ENCODE assay signal across 9 mouse cellular contexts in genomic region chr15:27477630-27478029, GRCm38 (mm10). TPM values are rescaled to one million over a fixed set of nuclear protein-coding genes. Genes with fewer than 3 reads are reported as not detected.
DNase-seq lines count a peak whose midpoint lies in the region; ATAC-seq lines count a peak whose summit lies in the region.
"Had no signal": no experiment of that assay in that cellular context is flagged by ENCODE, and none has a peak within 500 bp of the region (broad histone marks: within the 10 kb centered on the region; RNA-seq: fewer than 3 reads in every experiment).

No protein-coding gene starts in this region.

- H3K27me3 ChIP-seq in kidney, embryonic 16.5 days (ENCODE audit: insufficient read depth, low read length): no peaks in the 10 kb centered on the region
- H3K27me3 ChIP-seq: limb, embryonic 13.5 days had no signal

- 0 out of 2 replicates have a peak, but pooled peaks cover 8% of the 10 kb centered on the region for H3K4me1 ChIP-seq in kidney, embryonic 16.5 days (ENCODE audit: insufficient read depth, low read length)
- H3K4me1 ChIP-seq: limb, embryonic 13.5 days had no signal

- peak; percentile 60 for ATAC-seq in monocyte, adult 5-6 weeks (replicated peaks; ENCODE audit: insufficient number of reproducible peaks, low FRiP score, low TSS enrichment, poor library complexity, severe bottlenecking)
- ATAC-seq in kidney, embryonic 16.5 days (ENCODE audit: low FRiP score, low TSS enrichment): no peak; the same call in 1 of the 2 replicates

- WGBS in kidney, embryonic 16.5 days: 84% methylated on average over 7 of the region's 7 CpGs

- peak; percentile 70 for DNase-seq in gastrocnemius, adult 18-20 months (ENCODE audit: low spot score)
- no peak for DNase-seq in gastrocnemius, postnatal 4 days (ENCODE audit: low spot score in 2 of 2)
- DNase-seq in adrenal gland, adult 18-20 months (ENCODE audit: low spot score in 2 of 2): peak; percentile 16 to 28
- peak; percentile 69 for DNase-seq in liver
- no peak for DNase-seq in thymus, postnatal 14 days
- no peak for DNase-seq in right cerebral cortex, postnatal 14 days

- no peaks in the 10 kb centered on the region for H3K36me3 ChIP-seq in kidney, embryonic 16.5 days (ENCODE audit: insufficient read depth, low read length)
- H3K36me3 ChIP-seq: limb, embryonic 13.5 days had no signal

- H3K9ac ChIP-seq in kidney, embryonic 16.5 days (replicated peaks; ENCODE audit: low read length): no peak overlapping the region
- H3K9ac ChIP-seq: limb, embryonic 13.5 days had no signal

- no peaks in the 10 kb centered on the region; the same call in 1 of the 2 replicates for H3K9me3 ChIP-seq in kidney, embryonic 16.5 days (ENCODE audit: low read length)
- H3K9me3 ChIP-seq: limb, embryonic 13.5 days had no signal

- no peak overlapping the region for H3K4me3 ChIP-seq in kidney, embryonic 16.5 days (ENCODE audit: low read length)
- H3K4me3 ChIP-seq: limb, embryonic 13.5 days had no signal

- no peak overlapping the region for H3K4me2 ChIP-seq in kidney, embryonic 16.5 days (replicated peaks; ENCODE audit: low read depth, low read length)
- H3K4me2 ChIP-seq: limb, embryonic 13.5 days had no signal

- no peak overlapping the region for H3K27ac ChIP-seq in kidney, embryonic 16.5 days (ENCODE audit: low read length)
- H3K27ac ChIP-seq: limb, embryonic 13.5 days had no signal

RNA-seq across cellular contexts. Expression of gene Ank, which starts 11.2 kb away (rescaled TPM):
- 100 to 1,000 TPM; 128 to 153 TPM for total RNA-seq in gastrocnemius, adult 18-20 months (2021)
- total RNA-seq in gastrocnemius, postnatal 4 days (2021): 10 to 100 TPM; 21.5 to 26.0 TPM
- 10 to 100 TPM; 52.6 to 87.9 TPM for total RNA-seq in adrenal gland, adult 18-20 months (2021)
- 12.1 to 17.2 TPM (median 12.3 TPM) in 3 replicates for total RNA-seq in monocyte, adult 5-6 weeks (2017)
- polyA plus RNA-seq in kidney, embryonic 16.5 days (2015; fragmentation: Nextera tagmentation; extraction: Ambion mirVana): 6.3 and 7.2 TPM in 2 replicates

Comparison
In these comparisons a context has a peak if more than half of its experiments do, and no peak if none do; other contexts are left out.
1. DNase-seq: peak in gastrocnemius, adult 18-20 months (single experiment), adrenal gland, adult 18-20 months (2 of 2) and liver (single experiment); none in gastrocnemius, postnatal 4 days (0 of 2), thymus, postnatal 14 days (single experiment) and right cerebral cortex, postnatal 14 days (single experiment).